Mouse (Mus musculus) cerebellum, adult 2 months (tissue): Measurements from ENCODE around the gene BC003965. TPM values are rescaled to one million over a fixed set of nuclear protein-coding genes. Genes with fewer than 3 reads are reported as not detected.

Experiments used
- DNase-seq, 2 experiments: peaks; one replicate each; pipeline ENCODE4 v3.0.0; 2021
- H3K27ac ChIP-seq: fragments of 200-500 bp; 2 replicates; pipeline ENCODE4 v1.5.1; 2012; ENCODE audit warnings: low read length, control low read depth, inconsistent platforms; ENCODE audit not compliant: insufficient read depth
- H3K27me3 ChIP-seq: fragments of 200-500 bp; 2 replicates; pipeline ENCODE4 v1.6.1; 2012; ENCODE audit warnings: inconsistent platforms, mild to moderate bottlenecking, low read length, moderate library complexity; ENCODE audit not compliant: control insufficient read depth, insufficient read depth
- H3K4me1 ChIP-seq: fragments of 200-500 bp; 2 replicates; pipeline ENCODE4 v1.6.1; 2011; ENCODE audit warnings: low read length; ENCODE audit not compliant: control insufficient read depth, insufficient read depth
- H3K4me3 ChIP-seq: fragments of 200-500 bp; replicated peaks from 2 replicates; pipeline ENCODE3; 2011; ENCODE audit warnings: mild to moderate bottlenecking, low read depth, low read length, control low read depth; ENCODE audit not compliant: insufficient read depth
- CTCF ChIP-seq: fragments of 200-500 bp; IDR thresholded peaks from 2 replicates; pipeline ENCODE4 v1.5.1; 2011; ENCODE audit warnings: low read depth, mild to moderate bottlenecking, control low read depth, low read length, moderate library complexity, borderline replicate concordance; ENCODE audit not compliant: insufficient read depth
- POLR2A ChIP-seq: fragments of 200-500 bp; IDR thresholded peaks from 2 replicates; pipeline ENCODE4 v1.6.1; 2011; ENCODE audit warnings: low read length, control low read depth, borderline replicate concordance; ENCODE audit not compliant: insufficient read depth
- WGBS: fragments of 180-500 bp; shearing (Covaris S2); methylation state at CpG from one replicate; pipeline ENCODE4 v1.1.7; 2018; 5-methylcytosine and 5-hydroxymethylcytosine counted together
- polyA plus RNA-seq: library from polyadenylated mRNA; depleted of rRNA; stranded (reverse); fragments of >200 nt; gene quantifications from 2 replicates; pipeline ENCODE4 v1.2.3, GENCODE M21; 2012; rRNA removed

The BC003965 gene
- polyA plus RNA-seq: 23.4 and 25.2 TPM in 2 replicates

- Histone ChIP-seq H3K4me3 (peak within 1 kb of the TSS; percentile 81), H3K27ac (peak within 1 kb of the TSS; percentile 73), H3K4me1 (peaks cover 9% of the 10 kb centered on the region; the same call in 1 of the 2 replicates), H3K27me3 (no peaks in the 10 kb centered on the region)
- TF ChIP-seq CTCF: no peak
- peak; percentile 98 for TF ChIP-seq POLR2A
- DNase-seq: peak; percentile 98 to 99
- under 1% methylated on average over 50 of the region's 50 CpGs for WGBS
Measured at GRCm38 (mm10) chr17:25184129-25184691, at the start of gene BC003965. Gene BC003965 (plus strand): TSS chr17:25184554.

GRCm38 (mm10) chr17:25135622-25136021 is 48.7 kb upstream of the BC003965 start:
- 75% methylated on average over 6 of the region's 6 CpGs for WGBS
- H3K27ac ChIP-seq: no peak overlapping the region
- H3K27me3 ChIP-seq: no peaks in the 10 kb centered on the region
- H3K4me1 ChIP-seq: peaks cover 13% of the 10 kb centered on the region
- TF ChIP-seq POLR2A: no peak
- no peak for TF ChIP-seq CTCF
- DNase-seq: no peak
- H3K4me3 ChIP-seq: no peak overlapping the region

- Histone ChIP-seq H3K27me3 (no peaks in the 10 kb centered on the region), H3K27ac (no peak overlapping the region), H3K4me1 (peaks cover 14% of the 10 kb centered on the region), H3K4me3 (no peak overlapping the region)
- no peak for DNase-seq
- 100% methylated on average over 1 of the region's 1 CpGs for WGBS
- TF ChIP-seq POLR2A (no peak), CTCF (no peak)
Measured at GRCm38 (mm10) chr17:25138803-25139202, 45.6 kb upstream of the BC003965 start.

GRCm38 (mm10) chr17:25139960-25140359 is 44.4 kb upstream of the BC003965 start:
- H3K27me3 ChIP-seq: no peaks in the 10 kb centered on the region
- TF ChIP-seq POLR2A (no peak), CTCF (0 out of 2 replicates have a peak, but pooled peaks have one; percentile 18)
- WGBS: 69% methylated on average over 4 of the region's 4 CpGs

GRCm38 (mm10) chr17:25162161-25162560 is 22.2 kb upstream of the BC003965 start, which contains the start of gene Ccdc154:
Gene Ccdc154 (plus strand): TSS chr17:25162461.
- 93% methylated on average over 1 of the region's 1 CpGs for WGBS
- no peak within 1 kb of the TSS for H3K27ac ChIP-seq
- no peak within 1 kb of the TSS for H3K4me3 ChIP-seq
- no peaks in the 10 kb centered on the region for H3K4me1 ChIP-seq
- DNase-seq: no peak
- H3K27me3 ChIP-seq: no peaks in the 10 kb centered on the region
- TF ChIP-seq POLR2A: no peak
- TF ChIP-seq CTCF: no peak

More at GRCm38 (mm10) chr17:25139960-25140359, 44.4 kb upstream of the BC003965 start:
- no peak for DNase-seq
- no peak overlapping the region for H3K27ac ChIP-seq
- H3K4me1 ChIP-seq: peaks cover 6% of the 10 kb centered on the region; the same call in 1 of the 2 replicates
- H3K4me3 ChIP-seq: no peak overlapping the region

- TF ChIP-seq CTCF: no peak
- TF ChIP-seq POLR2A: no peak
- DNase-seq: no peak
- H3K4me1 ChIP-seq: peaks cover 7% of the 10 kb centered on the region
- no peak overlapping the region for H3K4me3 ChIP-seq
- WGBS: 69% methylated on average over 7 of the region's 7 CpGs
- H3K27ac ChIP-seq: no peak overlapping the region
- H3K27me3 ChIP-seq: no peaks in the 10 kb centered on the region
Measured at GRCm38 (mm10) chr17:25163387-25163786, 21.0 kb upstream of the BC003965 start.

- WGBS: 85% methylated on average over 3 of the region's 3 CpGs
- no peak for DNase-seq
- H3K4me3 ChIP-seq: no peak overlapping the region
- no peak for TF ChIP-seq POLR2A
- TF ChIP-seq CTCF: no peak
- H3K4me1 ChIP-seq: peaks cover 9% of the 10 kb centered on the region
- no peak overlapping the region for H3K27ac ChIP-seq
- no peaks in the 10 kb centered on the region for H3K27me3 ChIP-seq
Measured at GRCm38 (mm10) chr17:25164770-25165169, 19.6 kb upstream of the BC003965 start.

GRCm38 (mm10) chr17:25165970-25166671 is 18.2 kb upstream of the BC003965 start:
- Histone ChIP-seq H3K4me1 (peaks cover 9% of the 10 kb centered on the region), H3K4me3 (no peak overlapping the region), H3K27me3 (no peaks in the 10 kb centered on the region), H3K27ac (no peak overlapping the region)
- TF ChIP-seq POLR2A: no peak
- no peak for TF ChIP-seq CTCF
- WGBS: 68% methylated on average over 6 of the region's 6 CpGs
- DNase-seq: no peak
